Mouse (Mus musculus) megakaryocyte, embryonic 14.5 days (primary cell): ENCODE results near the gene Grk3.

Source experiments
- FLI1 ChIP-seq: IDR thresholded peaks from 2 replicates; pipeline ENCODE4 v1.6.1; 2012; ENCODE audit warnings: low read length, inconsistent platforms, mixed read lengths
- GATA1 ChIP-seq: IDR thresholded peaks from 3 replicates; pipeline ENCODE4 v1.6.1; 2012; ENCODE audit warnings: mixed read lengths, low read length, inconsistent platforms, borderline replicate concordance

DNA sequence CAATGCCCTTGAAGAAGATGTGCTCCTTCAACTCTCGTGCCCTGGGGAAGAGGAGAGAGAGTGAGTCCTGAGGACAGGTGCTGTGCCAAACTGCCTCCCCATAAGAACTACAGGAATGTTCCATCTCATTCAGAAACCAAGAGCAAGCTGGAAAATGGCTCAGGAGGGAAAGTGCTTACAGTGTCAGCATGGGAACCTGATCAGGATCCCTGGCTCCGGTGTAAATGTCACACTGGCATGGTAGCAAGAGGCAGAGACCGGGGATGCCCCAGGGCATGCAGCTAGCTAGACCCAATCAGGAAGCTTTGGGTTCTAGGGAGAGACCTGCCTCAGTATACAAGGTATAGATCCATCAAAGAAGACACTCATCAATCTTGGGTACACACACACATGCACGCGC lies 90.2 kb downstream of the Grk3 start:
- TF ChIP-seq GATA1 (no peak), FLI1 (no peak)
